Mouse (Mus musculus) heart, embryonic 13.5 days (tissue): ENCODE data around the gene Suz12. TPM values are rescaled to one million over a fixed set of nuclear protein-coding genes. Genes with fewer than 3 reads are reported as not detected.
"Not testable (repeated sequence)": the region's sequence is repeated elsewhere in the genome, so short reads cannot be mapped to it uniquely, and the experiment has no call there.

Experiments
- ATAC-seq: fragments of 200-750 bp; cut with Nextera tagmentation; 2 replicates; pipeline ENCODE4 v1.8.0; 2017; ENCODE audit warnings: moderate TSS enrichment; ENCODE audit not compliant: insufficient number of reproducible peaks, low FRiP score, low TSS enrichment; ENCODE audit errors: extremely low read depth
- H3K27ac ChIP-seq: fragments of 300-500 bp; sonication (generic); replicated peaks from 2 replicates; pipeline ENCODE4 v1.5.1; 2015; ENCODE audit warnings: moderate library complexity, mild to moderate bottlenecking, inconsistent platforms
- H3K27me3 ChIP-seq: fragments of 300-500 bp; sonication (generic); replicated peaks from 2 replicates; pipeline ENCODE4 v1.6.1; 2015; ENCODE audit warnings: mild to moderate bottlenecking, inconsistent platforms
- H3K36me3 ChIP-seq: fragments of 300-500 bp; sonication (generic); 2 replicates; pipeline ENCODE4 v1.6.1; 2015; ENCODE audit warnings: mild to moderate bottlenecking, inconsistent platforms
- H3K4me1 ChIP-seq: fragments of 300-500 bp; sonication (generic); 2 replicates; pipeline ENCODE4 v1.6.1; 2015; ENCODE audit warnings: inconsistent platforms
- H3K4me2 ChIP-seq: fragments of 300-500 bp; sonication (generic); 2 replicates; pipeline ENCODE4 v1.6.1; 2015; ENCODE audit warnings: inconsistent platforms, mild to moderate bottlenecking, moderate library complexity
- H3K4me3 ChIP-seq: fragments of 300-500 bp; sonication (generic); 2 replicates; pipeline ENCODE4 v1.5.1; 2015; ENCODE audit warnings: moderate library complexity, mild to moderate bottlenecking, inconsistent platforms
- H3K9ac ChIP-seq: fragments of 300-500 bp; sonication (generic); 2 replicates; pipeline ENCODE4 v1.6.1; 2015; ENCODE audit warnings: inconsistent platforms, mild to moderate bottlenecking, moderate library complexity
- H3K9me3 ChIP-seq: fragments of 300-500 bp; sonication (generic); 2 replicates; pipeline ENCODE4 v1.6.1; 2016; ENCODE audit warnings: inconsistent platforms
- WGBS: fragments of 180-500 bp; shearing (Covaris S2); methylation state at CpG from one replicate; pipeline ENCODE4 v1.1.7; 2015; ENCODE audit warnings: mixed read lengths; 5-methylcytosine and 5-hydroxymethylcytosine counted together
- polyA plus RNA-seq: library from polyadenylated mRNA; unstranded; fragments of >200 nt; fragmentation: Nextera tagmentation; extraction: Ambion mirVana; gene quantifications from 2 replicates; pipeline ENCODE4 v1.2.1, GENCODE M21; 2015

Gene Suz12
- polyA plus RNA-seq, 1 experiment from 2014 or later = 13.4 TPM

- Histone ChIP-seq H3K27me3 (no peaks in the 10 kb centered on the region), H3K36me3 (peaks cover 23% of the 10 kb centered on the region), H3K4me1 (peaks cover 4% of the 10 kb centered on the region), H3K4me2 (peak overlapping the region; percentile 82), H3K9me3 (no peaks in the 10 kb centered on the region), H3K9ac (peak overlapping the region; percentile 97), H3K27ac (peak overlapping the region; percentile 99), H3K4me3 (peak overlapping the region; percentile 80)
- ATAC-seq = peak; percentile 35
- under 1% methylated on average over 57 of the region's 74 CpGs for WGBS
Measured at GRCm38 (mm10) chr11:79993356-79994270, 707 bp downstream of the Suz12 start.

- WGBS = 5% methylated on average over 7 of the region's 7 CpGs
- H3K9me3 ChIP-seq = no peaks in the 10 kb centered on the region
- H3K36me3 ChIP-seq = peaks cover 28% of the 10 kb centered on the region
- H3K27ac ChIP-seq = peak overlapping the region; percentile 99
- no peaks in the 10 kb centered on the region for H3K27me3 ChIP-seq
- peaks cover 4% of the 10 kb centered on the region for H3K4me1 ChIP-seq
- peak overlapping the region; percentile 80 for H3K4me3 ChIP-seq
- ATAC-seq = no peak
- peak overlapping the region; percentile 97 for H3K9ac ChIP-seq
- peak overlapping the region; percentile 82 for H3K4me2 ChIP-seq
Measured at GRCm38 (mm10) chr11:79994271-79994988, 1.5 kb downstream of the Suz12 start.

GRCm38 (mm10) chr11:80016533-80016932 lies 23.6 kb downstream of the Suz12 start:
- H3K27me3 ChIP-seq, H3K4me3 ChIP-seq, H3K4me1 ChIP-seq, H3K4me2 ChIP-seq, ATAC-seq, H3K9me3 ChIP-seq, H3K9ac ChIP-seq, H3K27ac ChIP-seq: not testable (repeated sequence)
- 87% methylated on average over 5 of the region's 5 CpGs for WGBS
- peaks cover 89% of the 10 kb centered on the region for H3K36me3 ChIP-seq

- no peaks in the 10 kb centered on the region for H3K9me3 ChIP-seq
- H3K9ac ChIP-seq = no peak overlapping the region
- H3K27me3 ChIP-seq = no peaks in the 10 kb centered on the region
- no peak overlapping the region for H3K4me2 ChIP-seq
- no peak overlapping the region for H3K4me3 ChIP-seq
- peaks cover 88% of the 10 kb centered on the region for H3K36me3 ChIP-seq
- no peak for ATAC-seq
- no peak overlapping the region for H3K27ac ChIP-seq
- 97% methylated on average over 1 of the region's 1 CpGs for WGBS
- no peaks in the 10 kb centered on the region for H3K4me1 ChIP-seq
Measured at GRCm38 (mm10) chr11:80019792-80020191, 26.9 kb downstream of the Suz12 start.

GRCm38 (mm10) chr11:80021306-80021705 lies 28.4 kb downstream of the Suz12 start:
- H3K4me2 ChIP-seq = no peak overlapping the region
- H3K4me3 ChIP-seq = no peak overlapping the region
- no peak for ATAC-seq
- no peak overlapping the region for H3K27ac ChIP-seq
- H3K36me3 ChIP-seq = peaks cover 88% of the 10 kb centered on the region
- no peaks in the 10 kb centered on the region for H3K4me1 ChIP-seq
- H3K9ac ChIP-seq = no peak overlapping the region
- WGBS = 89% methylated on average over 4 of the region's 4 CpGs
- H3K27me3 ChIP-seq = no peaks in the 10 kb centered on the region
- no peaks in the 10 kb centered on the region for H3K9me3 ChIP-seq

GRCm38 (mm10) chr11:80037495-80037894 lies 44.6 kb downstream of the Suz12 start:
- Histone ChIP-seq H3K36me3 (peaks cover 35% of the 10 kb centered on the region), H3K4me3 (no peak overlapping the region), H3K9me3 (no peaks in the 10 kb centered on the region), H3K27ac (no peak overlapping the region), H3K27me3 (no peaks in the 10 kb centered on the region), H3K9ac (no peak overlapping the region), H3K4me2 (no peak overlapping the region), H3K4me1 (no peaks in the 10 kb centered on the region)
- no peak for ATAC-seq
- 68% methylated on average over 8 of the region's 8 CpGs for WGBS

- no peak overlapping the region for H3K9ac ChIP-seq
- H3K4me2 ChIP-seq = no peak overlapping the region
- no peak overlapping the region for H3K27ac ChIP-seq
- H3K9me3 ChIP-seq = no peaks in the 10 kb centered on the region
- WGBS = 54% methylated on average over 10 of the region's 10 CpGs
- no peaks in the 10 kb centered on the region; the same call in 1 of the 2 replicates for H3K4me1 ChIP-seq
- peaks cover 38% of the 10 kb centered on the region for H3K36me3 ChIP-seq
- H3K4me3 ChIP-seq = no peak overlapping the region
- ATAC-seq = no peak
- no peaks in the 10 kb centered on the region for H3K27me3 ChIP-seq
Measured at GRCm38 (mm10) chr11:80042615-80043418, 49.9 kb downstream of the Suz12 start.

GRCm38 (mm10) chr11:80043419-80043817 lies 50.5 kb downstream of the Suz12 start:
- Histone ChIP-seq H3K36me3 (peaks cover 44% of the 10 kb centered on the region), H3K4me2 (no peak overlapping the region), H3K4me1 (no peaks in the 10 kb centered on the region; the same call in 1 of the 2 replicates), H3K27ac (no peak overlapping the region), H3K4me3 (no peak overlapping the region), H3K9me3 (no peaks in the 10 kb centered on the region), H3K27me3 (no peaks in the 10 kb centered on the region), H3K9ac (no peak overlapping the region)
- ATAC-seq = no peak
- WGBS = 85% methylated on average over 8 of the region's 8 CpGs

GRCm38 (mm10) chr11:80046856-80047255 lies 54.0 kb downstream of the Suz12 start:
- WGBS = 53% methylated on average over 7 of the region's 7 CpGs
- no peak for ATAC-seq

GRCm38 (mm10) chr11:80050088-80050487 lies 57.2 kb downstream of the Suz12 start:
- peak; percentile 70; the same call in 1 of the 2 replicates for ATAC-seq
- Histone ChIP-seq H3K9ac (peak overlapping the region; percentile 62), H3K27ac (peak overlapping the region; percentile 74), H3K4me3 (no peak overlapping the region), H3K4me2 (0 out of 2 replicates have a peak overlapping the region, but pooled peaks have one; percentile 2), H3K9me3 (no peaks in the 10 kb centered on the region), H3K4me1 (peaks cover 46% of the 10 kb centered on the region), H3K27me3 (no peaks in the 10 kb centered on the region), H3K36me3 (peaks cover 68% of the 10 kb centered on the region)
- 22% methylated on average over 2 of the region's 2 CpGs for WGBS

More at GRCm38 (mm10) chr11:80046856-80047255, 54.0 kb downstream of the Suz12 start:
- H3K27ac ChIP-seq = peak overlapping the region; percentile 43
- H3K4me2 ChIP-seq = no peak overlapping the region
- no peaks in the 10 kb centered on the region for H3K27me3 ChIP-seq
- 0 out of 2 replicates have a peak overlapping the region, but pooled peaks have one; percentile 10 for H3K9ac ChIP-seq
- H3K9me3 ChIP-seq = no peaks in the 10 kb centered on the region
- H3K4me1 ChIP-seq = peaks cover 26% of the 10 kb centered on the region
- H3K4me3 ChIP-seq = no peak overlapping the region
- H3K36me3 ChIP-seq = peaks cover 59% of the 10 kb centered on the region

- Histone ChIP-seq H3K4me1 (peaks cover 49% of the 10 kb centered on the region), H3K9me3 (no peaks in the 10 kb centered on the region), H3K4me3 (no peak overlapping the region), H3K27ac (no peak overlapping the region), H3K36me3 (peaks cover 75% of the 10 kb centered on the region), H3K27me3 (no peaks in the 10 kb centered on the region), H3K9ac (no peak overlapping the region), H3K4me2 (no peak overlapping the region)
- WGBS = 81% methylated on average over 7 of the region's 7 CpGs
- ATAC-seq = no peak
Measured at GRCm38 (mm10) chr11:80052456-80052855, 59.5 kb downstream of the Suz12 start.
